Mouse (Mus musculus) testis, adult 2 months (tissue): ENCODE results near the gene Cd300c2. TPM values are rescaled to one million over a fixed set of nuclear protein-coding genes. Genes with fewer than 3 reads are reported as not detected.

ENCODE experiments used
- H3K27ac ChIP-seq: fragments of 200-500 bp; 2 replicates; pipeline ENCODE4 v1.5.1; 2012; ENCODE audit warnings: low read depth, low read length; ENCODE audit not compliant: control insufficient read depth, insufficient read depth
- H3K27me3 ChIP-seq: fragments of 200-500 bp; 2 replicates; pipeline ENCODE4 v1.6.1; 2012; ENCODE audit warnings: mild to moderate bottlenecking, low read length, moderate library complexity; ENCODE audit not compliant: control insufficient read depth, insufficient read depth
- H3K36me3 ChIP-seq: fragments of 200-500 bp; 2 replicates; pipeline ENCODE4 v1.6.1; 2012; ENCODE audit warnings: mild to moderate bottlenecking, low read length; ENCODE audit not compliant: control insufficient read depth, insufficient read depth
- H3K4me1 ChIP-seq: fragments of 200-500 bp; 2 replicates; pipeline ENCODE4 v1.6.1; 2012; ENCODE audit warnings: low read length; ENCODE audit not compliant: control insufficient read depth, insufficient read depth
- H3K4me3 ChIP-seq: fragments of 200-500 bp; 2 replicates; pipeline ENCODE4 v1.5.1; 2012; ENCODE audit warnings: low read depth, mild to moderate bottlenecking, low read length, moderate library complexity, mixed read lengths; ENCODE audit not compliant: control insufficient read depth
- CTCF ChIP-seq: fragments of 200-500 bp; IDR thresholded peaks from 2 replicates; pipeline ENCODE4 v1.5.1; 2012; ENCODE audit warnings: low read depth, mild to moderate bottlenecking, inconsistent platforms, low read length, moderate library complexity; ENCODE audit not compliant: control insufficient read depth, insufficient read depth, insufficient replicate concordance
- POLR2A ChIP-seq: fragments of 200-500 bp; IDR thresholded peaks from 2 replicates; pipeline ENCODE4 v1.6.1; 2012; ENCODE audit warnings: low read depth, mild to moderate bottlenecking, inconsistent platforms, low read length, moderate library complexity; ENCODE audit not compliant: control insufficient read depth
- polyA plus RNA-seq: library from polyadenylated mRNA; depleted of rRNA; stranded (reverse); fragments of >200 nt; gene quantifications from 2 replicates; pipeline ENCODE4 v1.2.3, GENCODE M21; 2012; rRNA removed

Cd300c2 gene
- polyA plus RNA-seq, 1 experiment, result 0.58 TPM

- H3K4me1 ChIP-seq, result no peaks in the 10 kb centered on the region
- no peak overlapping the region for H3K27ac ChIP-seq
- no peak for TF ChIP-seq CTCF
- TF ChIP-seq POLR2A, result no peak
- H3K36me3 ChIP-seq, result no peaks in the 10 kb centered on the region
- no peaks in the 10 kb centered on the region for H3K27me3 ChIP-seq
- no peak overlapping the region for H3K4me3 ChIP-seq
Measured at GRCm38 (mm10) chr11:114981866-114982265, 19.8 kb downstream of the Cd300c2 start.

GRCm38 (mm10) chr11:114972726-114973125, 29.0 kb downstream of the Cd300c2 start:
- H3K4me3 ChIP-seq, result no peak overlapping the region
- no peaks in the 10 kb centered on the region for H3K27me3 ChIP-seq
- H3K4me1 ChIP-seq, result no peaks in the 10 kb centered on the region
- H3K27ac ChIP-seq, result no peak overlapping the region
- no peaks in the 10 kb centered on the region for H3K36me3 ChIP-seq
- TF ChIP-seq CTCF (no peak), POLR2A (no peak)

- no peaks in the 10 kb centered on the region for H3K27me3 ChIP-seq
Measured at GRCm38 (mm10) chr11:114968752-114969207, 32.9 kb downstream of the Cd300c2 start, which contains the start of gene Cd300c. TSS of gene Cd300c (minus strand) at chr11:114969157.

GRCm38 (mm10) chr11:114965182-114965828, 36.4 kb downstream of the Cd300c2 start:
- Histone ChIP-seq H3K4me3 (no peak overlapping the region), H3K27me3 (no peaks in the 10 kb centered on the region), H3K27ac (no peak overlapping the region), H3K36me3 (no peaks in the 10 kb centered on the region), H3K4me1 (no peaks in the 10 kb centered on the region)
- TF ChIP-seq POLR2A (no peak), CTCF (no peak)

More at GRCm38 (mm10) chr11:114968752-114969207, 32.9 kb downstream of the Cd300c2 start, which contains the start of gene Cd300c:
- peak within 1 kb of the TSS; percentile 95 for H3K27ac ChIP-seq
- H3K4me3 ChIP-seq, result no peak within 1 kb of the TSS
- no peak for TF ChIP-seq CTCF
- no peak for TF ChIP-seq POLR2A
- H3K36me3 ChIP-seq, result no peaks in the 10 kb centered on the region
- H3K4me1 ChIP-seq, result no peaks in the 10 kb centered on the region

- no peaks in the 10 kb centered on the region for H3K36me3 ChIP-seq
- H3K4me3 ChIP-seq, result no peak overlapping the region
- TF ChIP-seq POLR2A (no peak), CTCF (no peak)
Measured at GRCm38 (mm10) chr11:114960369-114960768, 41.3 kb downstream of the Cd300c2 start.

More at GRCm38 (mm10) chr11:114960369-114960768, 41.3 kb downstream of the Cd300c2 start:
- no peaks in the 10 kb centered on the region for H3K27me3 ChIP-seq
- H3K27ac ChIP-seq, result no peak overlapping the region
- H3K4me1 ChIP-seq, result no peaks in the 10 kb centered on the region

Other genes with a start within 250 kb of the Cd300c2 start
- 19.3 and 19.6 TPM in 2 replicates for gene Kif19a, start 236.5 kb downstream of the Cd300c2 start, polyA plus RNA-seq
- 0.31 and 0.42 TPM in 2 replicates for gene Btbd17, start 205.9 kb downstream of the Cd300c2 start, polyA plus RNA-seq
- gene Gpr142, start 203.0 kb downstream of the Cd300c2 start, polyA plus RNA-seq, result not detected in 2 replicates
- 0.36 and 2.6 TPM in 2 replicates for gene Gprc5c, start 150.7 kb downstream of the Cd300c2 start, polyA plus RNA-seq
- gene Cd300a, start 111.8 kb downstream of the Cd300c2 start, polyA plus RNA-seq, result 0.06 and 0.17 TPM in 2 replicates
- 0.05 TPM in 1 of 2 replicates, not detected in the other for gene Cd300lb, start 67.5 kb downstream of the Cd300c2 start, polyA plus RNA-seq
- gene Cd300c, start 32.7 kb downstream of the Cd300c2 start, polyA plus RNA-seq, result not detected in 2 replicates
- 0.07 and 0.17 TPM in 2 replicates for gene Cd300ld, start 12.0 kb downstream of the Cd300c2 start, polyA plus RNA-seq
- gene Cd300ld2, start 14.3 kb upstream of the Cd300c2 start, polyA plus RNA-seq, result not detected in 2 replicates
- gene Cd300ld4, start 25.1 kb upstream of the Cd300c2 start, polyA plus RNA-seq, result 0.32 TPM in 1 of 2 replicates, not detected in the other
- 0.60 and 0.93 TPM in 2 replicates for gene Cd300ld5, start 35.9 kb upstream of the Cd300c2 start, polyA plus RNA-seq
- gene Cd300ld3, start 46.5 kb upstream of the Cd300c2 start, polyA plus RNA-seq, result 1.5 and 3.6 TPM in 2 replicates
- not detected in 2 replicates for gene Cd300e, start 60.3 kb upstream of the Cd300c2 start, polyA plus RNA-seq
- not detected in 2 replicates for gene Rab37, start 89.6 kb upstream of the Cd300c2 start, polyA plus RNA-seq
- 0.09 and 0.14 TPM in 2 replicates for gene Cd300lf, start 132.1 kb upstream of the Cd300c2 start, polyA plus RNA-seq
- gene Slc9a3r1, start 161.5 kb upstream of the Cd300c2 start, polyA plus RNA-seq, result 21.2 and 29.7 TPM in 2 replicates
- gene Tmem104, start 185.6 kb upstream of the Cd300c2 start, polyA plus RNA-seq, result 7.5 and 9.0 TPM in 2 replicates
- gene Nat9, start 186.0 kb upstream of the Cd300c2 start, polyA plus RNA-seq, result 106 and 118 TPM in 2 replicates